Mouse (Mus musculus) gastrocnemius, postnatal 14 days (tissue): ENCODE data around the gene Wdsub1. TPM values are rescaled to one million over a fixed set of nuclear protein-coding genes. Genes with fewer than 3 reads are reported as not detected.

Experiments
- DNase-seq: peaks from one replicate; pipeline ENCODE4 v3.0.0; 2021; ENCODE audit warnings: mixed read lengths
- intact Hi-C: fragments of 180-260 bp; cut with DNase I; formaldehyde crosslinking; loops from one replicate; pipeline ENCODE4 v1.15.1; 2025; ENCODE audit warnings: low total_unique reads
- total RNA-seq, 2 experiments: library from RNA; stranded (reverse); gene quantifications; 2 replicates each; pipeline ENCODE4 v1.2.3; 2021

Wdsub1 gene
- total RNA-seq, 2 experiments from 2014 or later = 15.5 to 17.7 TPM

- DNase-seq = no peak
- intact Hi-C loops = no loop called here
Measured at GRCm38 (mm10) chr2:59812641-59813040, 69.8 kb downstream of the Wdsub1 start.

DNA sequence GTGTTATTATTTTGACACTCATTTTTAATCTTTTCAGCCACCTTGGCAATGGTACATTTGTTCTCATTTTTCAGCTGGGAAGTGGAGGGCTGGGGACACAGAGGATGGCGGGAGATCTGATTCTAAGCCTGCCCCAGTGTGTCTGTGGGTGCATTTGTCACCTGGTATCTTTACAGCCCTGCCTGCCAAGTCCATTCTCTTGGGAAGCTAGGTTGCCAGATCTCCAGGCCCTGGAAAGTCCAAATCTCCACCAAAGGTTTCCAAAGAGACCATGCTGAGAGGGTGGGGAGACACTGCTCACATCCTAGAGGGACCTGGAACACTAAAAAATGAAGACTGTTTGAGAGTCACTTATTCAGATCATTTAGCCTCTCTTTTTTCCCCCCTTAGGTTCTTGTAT lies 71.1 kb downstream of the Wdsub1 start:
- intact Hi-C loops = no loop called here
- DNase-seq = no peak

GRCm38 (mm10) chr2:59810039-59810438 lies 72.4 kb downstream of the Wdsub1 start:
- DNase-seq = no peak
- intact Hi-C loops = no loop called here

DNA sequence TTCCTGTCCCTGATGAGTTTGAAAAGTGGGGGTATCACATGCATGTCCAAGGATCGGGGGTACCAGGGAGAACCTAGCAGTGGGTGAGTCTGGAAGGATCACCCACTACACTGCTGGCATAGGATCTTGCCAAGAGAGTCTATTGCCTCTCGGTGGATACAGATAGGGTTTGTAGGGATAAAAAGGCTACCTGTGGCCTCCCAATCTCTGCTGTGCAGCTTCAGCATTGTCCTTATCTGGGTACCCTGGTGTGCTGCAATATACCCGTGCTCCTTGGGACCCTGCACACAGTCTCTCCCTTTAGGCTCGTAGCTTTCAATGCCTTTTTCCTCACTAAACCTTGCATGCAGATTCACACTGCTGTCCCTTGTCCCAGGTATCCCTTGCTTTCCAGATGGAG lies 73.8 kb downstream of the Wdsub1 start:
- DNase-seq = no peak
- intact Hi-C loops = no loop called here

DNA sequence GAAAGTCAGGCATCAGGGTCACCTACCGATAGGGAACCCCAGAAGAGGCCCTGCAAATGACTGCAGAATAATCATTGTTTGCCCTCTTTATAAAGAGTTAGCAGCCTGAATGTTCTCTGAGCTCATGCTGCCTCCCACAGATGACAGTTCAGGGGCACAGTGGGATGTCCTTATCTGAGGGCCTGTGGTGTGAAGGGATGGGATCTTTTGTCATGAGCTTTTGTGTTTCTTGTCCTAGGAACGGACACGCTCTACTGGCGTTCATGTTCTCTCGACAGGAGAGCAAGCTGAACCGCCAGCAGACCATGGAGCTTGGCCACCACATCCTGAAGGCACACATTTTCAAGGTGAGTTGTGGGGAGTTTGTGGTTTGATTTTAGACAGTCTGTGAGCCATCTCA lies 76.4 kb downstream of the Wdsub1 start:
- intact Hi-C loops = no loop called here
- no peak for DNase-seq

- intact Hi-C loops = no loop called here
- DNase-seq = no peak
Measured at GRCm38 (mm10) chr2:59805595-59805994, 76.8 kb downstream of the Wdsub1 start.

- no peak for DNase-seq
- intact Hi-C loops = no loop called here
Measured at GRCm38 (mm10) chr2:59802722-59803387, 79.5 kb downstream of the Wdsub1 start.
